Mouse (Mus musculus) frontal cortex, adult (tissue): ENCODE measurements at regions not wholly inside any gene's neighbourhood (a gene's known extent, or its start where the extent isn't known, plus 50 kb on each side); places are given as distances from the start of the nearest gene placed in this dataset.

Experiments
- ATAC-seq: cut with Nextera tagmentation; 2 replicates; pipeline ENCODE4 v1.9.2; 2017; ENCODE audit warnings: mild to moderate bottlenecking, moderate library complexity, mixed read lengths; ENCODE audit not compliant: low TSS enrichment

DNA sequence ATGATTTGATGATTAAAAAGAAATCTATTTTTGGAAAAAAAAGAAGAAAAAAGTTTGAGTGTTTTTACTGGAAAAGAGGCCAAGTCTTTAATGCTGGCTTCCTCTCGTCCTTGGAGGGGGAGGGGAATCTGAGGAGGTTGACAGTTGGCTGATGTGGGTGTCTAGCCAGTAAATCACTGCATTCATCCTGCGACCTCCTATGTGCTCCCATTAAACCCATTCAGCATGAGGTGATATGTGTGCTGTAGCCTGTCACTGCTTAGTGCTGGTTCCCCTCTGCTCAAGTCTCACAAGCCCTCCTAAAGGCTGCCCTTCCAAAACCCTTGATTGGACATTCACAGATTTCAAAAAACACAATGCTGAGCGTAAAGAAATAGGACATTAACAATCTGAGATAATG lies 68.7 kb downstream of the Atoh1 start:
- ATAC-seq = no peak

- no peak for ATAC-seq
These were observed 69.9 kb downstream of the Atoh1 start for GRCm38 (mm10) chr6:64798804-64799203.

DNA sequence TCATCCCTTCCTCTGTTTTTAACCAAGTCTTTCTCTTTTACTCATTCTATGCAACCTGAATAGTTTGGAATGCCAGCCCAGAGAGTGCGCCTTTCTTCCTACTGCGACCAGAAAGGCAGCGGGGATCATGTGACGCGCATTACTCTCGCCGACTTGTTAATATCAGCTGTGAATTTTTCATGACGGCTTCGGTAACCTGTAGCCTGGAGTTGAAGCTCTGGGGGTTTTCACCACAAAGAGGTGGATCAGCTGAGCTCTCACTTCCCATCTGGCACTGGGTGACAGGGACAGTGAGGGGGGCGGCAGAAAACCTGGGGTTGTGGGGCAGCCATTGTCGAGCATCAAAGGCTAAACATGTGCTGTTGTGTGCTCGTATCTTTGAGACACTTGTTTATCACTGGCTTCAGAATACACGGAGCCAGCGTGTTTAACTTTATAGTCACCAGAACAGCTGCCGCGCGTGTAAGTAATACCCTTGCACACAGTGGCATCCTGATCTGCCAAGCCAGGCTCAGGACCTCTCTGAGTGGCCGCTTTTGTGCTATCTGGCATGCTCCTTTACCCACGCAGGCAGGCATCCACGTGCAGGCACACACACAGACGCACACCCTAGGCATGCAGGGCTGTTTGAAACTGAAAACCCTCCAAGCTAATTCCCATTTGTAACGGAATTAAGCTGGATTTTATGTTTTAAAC lies 70.5 kb downstream of the Atoh1 start:
- peak; percentile 50; the same call in 1 of the 2 replicates for ATAC-seq

GRCm38 (mm10) chr6:64800965-64801364 lies 72.0 kb downstream of the Atoh1 start:
- no peak for ATAC-seq

DNA sequence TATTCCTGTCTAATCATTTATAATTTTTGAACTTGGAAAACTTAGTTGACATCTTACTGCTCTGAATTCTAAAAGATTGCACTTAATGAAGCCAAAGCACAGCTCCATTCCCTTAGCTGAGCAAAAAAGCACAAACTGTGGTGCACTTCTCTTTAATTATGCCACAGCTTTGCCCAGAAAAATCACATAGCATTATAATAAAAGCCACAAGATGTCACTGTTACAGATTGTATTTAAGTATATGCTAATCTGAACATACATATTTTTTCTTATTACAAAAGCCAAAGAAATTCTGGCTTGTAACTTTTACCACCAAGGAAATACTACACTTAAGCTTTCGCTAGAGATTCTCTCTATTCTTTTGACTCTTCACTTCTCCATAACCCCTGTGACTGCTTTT lies 86.2 kb downstream of the Atoh1 start:
- peak; percentile 70; the same call in 1 of the 2 replicates for ATAC-seq

- ATAC-seq = no peak
These were observed 120.2 kb downstream of the Atoh1 start for GRCm38 (mm10) chr6:64849097-64849648.

GRCm38 (mm10) chr6:64862901-64863300 lies 134.0 kb downstream of the Atoh1 start:
- no peak for ATAC-seq

DNA sequence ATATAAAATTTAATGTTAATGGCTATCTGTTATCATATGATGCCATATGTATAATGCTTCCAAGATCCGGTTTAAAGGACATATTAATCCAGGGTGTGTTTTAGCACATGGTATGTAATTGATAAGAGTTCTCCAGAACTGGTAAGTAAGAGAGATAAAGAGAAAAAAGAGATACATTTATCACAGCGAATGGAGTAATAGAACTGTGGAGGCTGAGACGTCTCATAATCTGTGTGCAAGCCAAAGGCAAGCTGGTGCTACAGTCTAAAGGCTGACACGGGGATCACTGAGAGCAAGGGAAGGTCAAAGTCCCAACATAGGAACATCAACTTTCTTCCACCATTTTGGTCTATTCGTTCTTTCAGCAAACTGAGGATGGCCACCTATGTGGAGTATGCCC lies 146.0 kb upstream of the Smarcad1 start:
- ATAC-seq = no peak
